Mouse (Mus musculus) bone marrow macrophage, adult 2 months (primary cell): ENCODE measurements around the gene Taf1d.

Experiments used
- CTCF ChIP-seq: IDR thresholded peaks from 2 replicates; pipeline ENCODE4 v1.5.1; 2012; ENCODE audit warnings: low read depth, mild to moderate bottlenecking, low read length, moderate library complexity
- POLR2A ChIP-seq: IDR thresholded peaks from 2 replicates; pipeline ENCODE4 v1.6.1; 2012; ENCODE audit warnings: mild to moderate bottlenecking, low read depth, low read length, borderline replicate concordance

DNA sequence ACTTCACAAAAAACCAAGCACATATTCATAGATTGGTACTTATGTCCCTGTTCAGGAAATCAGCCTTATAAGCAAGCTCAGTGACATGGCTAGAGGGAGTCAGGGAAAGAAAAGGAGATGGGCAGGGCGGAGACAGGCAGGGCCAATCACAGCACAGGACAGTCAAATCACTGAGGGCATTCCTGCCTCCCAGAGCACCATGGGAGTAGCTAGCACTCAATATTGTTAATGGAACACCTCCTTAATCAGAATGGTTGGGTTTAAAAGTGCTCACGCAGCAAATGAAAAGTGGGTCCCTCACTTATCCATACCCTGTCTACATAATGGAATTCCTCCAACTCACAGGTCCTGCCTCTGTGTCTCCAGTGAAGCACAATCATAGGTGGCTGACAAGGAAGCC is 3.1 kb upstream of the Taf1d start:
- TF ChIP-seq CTCF = no peak
- TF ChIP-seq POLR2A = no peak
